Mouse (Mus musculus) heart, adult 18-20 months (tissue): Measurements from ENCODE around the gene Raly. TPM values are rescaled to one million over a fixed set of nuclear protein-coding genes. Genes with fewer than 3 reads are reported as not detected.

Source experiments
- DNase-seq, 2 experiments: peaks; one replicate each; pipeline ENCODE4 v3.0.0; 2021 to 2022; ENCODE audit warnings: mixed read lengths in 1 of 2
- total RNA-seq, 2 experiments: library from RNA; stranded (reverse); gene quantifications; 2 replicates each; pipeline ENCODE4 v1.2.3; 2021

The Raly gene
- total RNA-seq, 2 experiments from 2014 or later, result 92.5 to 93.4 TPM

GRCm38 (mm10) chr2:154782856-154783650, 7.8 kb upstream of the Raly start:
- DNase-seq, result no peak

- no peak for DNase-seq
These were observed 5.6 kb upstream of the Raly start for GRCm38 (mm10) chr2:154785284-154785683.

DNA sequence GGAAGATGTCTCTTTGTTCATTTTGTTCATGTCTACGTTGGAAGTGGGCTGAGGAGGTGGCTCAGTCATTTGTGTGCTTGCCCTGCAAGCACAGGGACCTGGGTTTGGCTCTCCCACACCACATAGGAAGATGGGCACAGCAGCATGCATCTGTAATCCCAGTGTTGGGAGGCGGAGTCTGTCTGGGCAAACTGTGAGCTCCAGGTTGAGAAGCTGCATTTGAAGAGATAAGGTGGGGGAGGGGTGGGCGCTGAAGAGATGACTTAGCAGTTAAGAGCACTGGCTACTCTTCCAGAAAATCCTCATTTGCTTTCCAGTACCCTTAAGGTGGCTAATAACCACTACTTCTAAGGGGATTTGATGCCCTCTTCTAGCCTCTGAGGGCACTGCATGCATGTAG, 4.7 kb upstream of the Raly start:
- DNase-seq, result no peak

DNA sequence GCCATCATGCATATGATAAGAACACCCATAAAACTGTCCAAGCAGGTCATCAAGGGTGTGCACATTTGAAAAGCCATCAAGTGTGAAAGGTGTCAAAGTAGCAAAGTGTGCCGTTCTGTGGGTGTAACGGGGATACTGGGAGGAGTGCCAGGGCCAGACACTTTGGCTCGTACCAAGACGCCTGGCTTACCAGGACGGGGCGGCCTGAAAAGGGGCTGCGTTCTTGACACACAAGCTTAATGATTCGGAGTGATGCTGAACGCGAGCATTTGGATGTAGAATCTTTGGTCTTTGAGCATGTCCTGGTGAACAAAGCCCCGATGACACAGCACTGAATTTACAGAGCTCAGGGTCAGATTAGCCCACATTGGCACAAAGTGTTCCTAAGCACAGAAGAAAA, 4.1 kb upstream of the Raly start:
- no peak for DNase-seq

DNA sequence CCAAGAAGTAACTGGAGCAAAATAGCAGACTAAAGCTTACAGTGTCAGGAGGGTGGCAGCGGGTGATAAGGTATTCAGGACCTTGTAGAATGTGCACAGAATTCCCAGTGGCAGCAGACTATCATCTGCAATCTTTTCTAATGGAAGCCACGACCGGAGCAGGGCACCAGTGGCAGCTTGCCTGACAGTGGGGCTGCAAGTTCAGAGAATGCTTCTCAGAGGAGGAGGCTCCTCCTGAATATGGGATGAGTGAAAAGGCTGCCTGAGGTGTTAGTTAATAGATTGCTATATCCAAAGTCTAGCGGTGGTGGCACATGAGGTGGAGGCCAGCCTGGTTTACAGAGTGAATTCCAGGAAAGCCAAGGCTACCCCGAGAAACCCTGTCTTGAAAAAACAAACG, 1.5 kb upstream of the Raly start:
- no peak for DNase-seq

DNA sequence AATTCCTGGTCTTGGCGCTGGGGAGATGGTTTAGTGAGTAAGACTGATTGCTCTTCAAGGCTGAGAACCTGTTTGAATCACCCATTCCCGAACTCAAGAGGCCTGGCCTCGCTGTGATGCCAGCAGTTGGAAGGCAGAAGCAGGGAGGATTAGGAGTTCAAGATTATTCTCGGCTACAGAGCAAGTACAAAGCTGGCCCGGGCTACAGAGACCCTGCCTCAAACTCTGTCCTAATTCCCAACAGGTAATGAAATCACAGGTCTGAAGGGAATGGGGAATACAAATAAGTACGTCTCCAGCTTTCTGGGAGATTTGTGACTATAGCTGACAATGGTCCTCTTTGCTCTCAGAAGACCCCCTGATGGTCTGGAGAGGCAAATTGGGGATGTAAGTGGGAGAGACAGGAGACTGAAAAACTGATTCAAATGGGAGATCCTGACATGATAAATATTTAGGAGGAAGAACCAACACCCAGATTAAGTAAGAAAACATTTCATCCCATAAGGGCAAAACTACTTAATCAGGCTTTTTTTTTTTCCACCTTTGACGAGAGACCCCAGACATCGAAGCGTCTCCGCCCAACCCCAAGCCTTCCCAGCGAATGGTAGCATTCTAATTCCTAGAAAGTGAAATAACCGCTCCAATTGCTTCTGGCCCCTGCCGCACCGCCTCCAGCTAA, 780 bp upstream of the Raly start:
- no peak for DNase-seq

GRCm38 (mm10) chr2:154791661-154792642, 1.1 kb downstream of the Raly start:
- peak; percentile 86 to 91 for DNase-seq

- no peak for DNase-seq
These were observed 12.5 kb downstream of the Raly start for GRCm38 (mm10) chr2:154803372-154803771.

GRCm38 (mm10) chr2:154803845-154804244, 12.9 kb downstream of the Raly start:
- no peak for DNase-seq

- DNase-seq, result no peak
These were observed 16.8 kb downstream of the Raly start for GRCm38 (mm10) chr2:154807689-154808088.

GRCm38 (mm10) chr2:154809107-154809762, 18.3 kb downstream of the Raly start:
- peak; percentile 38 to 63 for DNase-seq

GRCm38 (mm10) chr2:154810821-154811220, 19.9 kb downstream of the Raly start:
- DNase-seq, result no peak

DNA sequence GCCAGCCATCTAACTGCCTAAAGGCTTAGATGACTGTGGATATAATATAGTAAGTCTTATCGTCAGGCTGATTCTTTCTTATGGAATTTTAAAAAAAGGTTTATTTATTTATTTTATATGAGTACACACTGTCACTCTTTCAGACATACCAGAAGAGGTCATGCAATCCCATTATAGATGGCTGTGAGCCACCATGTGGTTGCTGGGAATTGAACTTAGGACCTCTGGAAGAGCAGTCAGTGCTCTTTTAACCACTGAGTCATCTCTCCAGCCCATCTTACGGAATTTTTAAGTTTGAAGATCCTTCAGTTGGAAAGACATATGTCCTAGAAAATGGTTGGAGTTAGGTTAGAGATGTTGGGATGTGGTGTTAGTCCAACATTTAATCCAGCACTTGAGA, 22.5 kb downstream of the Raly start:
- DNase-seq, result no peak

- DNase-seq, result no peak
These were observed 26.2 kb downstream of the Raly start for GRCm38 (mm10) chr2:154817089-154817488.

DNA sequence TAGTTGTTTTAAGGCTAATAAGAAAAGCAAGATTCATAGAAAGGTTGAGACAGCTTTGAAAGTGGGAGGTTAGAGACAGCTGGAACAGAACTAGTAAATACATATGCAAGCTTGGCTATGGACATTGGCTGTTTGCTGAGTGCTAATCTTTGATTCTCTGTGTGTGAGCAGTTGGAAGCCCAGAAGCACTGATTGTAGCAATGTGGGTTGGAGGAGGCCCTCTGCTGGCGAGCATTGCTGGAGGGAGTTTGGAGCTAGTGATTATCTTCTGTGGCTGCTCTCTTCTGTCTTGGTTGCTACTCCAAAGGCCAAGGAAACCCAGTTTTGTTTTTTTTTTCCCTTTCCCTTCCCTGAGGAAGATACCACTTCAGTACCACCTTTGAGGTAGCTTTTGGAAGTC, 26.9 kb downstream of the Raly start:
- peak; percentile 33 to 62 for DNase-seq

- DNase-seq, result no peak
These were observed 27.7 kb downstream of the Raly start for GRCm38 (mm10) chr2:154818599-154818998.

DNA sequence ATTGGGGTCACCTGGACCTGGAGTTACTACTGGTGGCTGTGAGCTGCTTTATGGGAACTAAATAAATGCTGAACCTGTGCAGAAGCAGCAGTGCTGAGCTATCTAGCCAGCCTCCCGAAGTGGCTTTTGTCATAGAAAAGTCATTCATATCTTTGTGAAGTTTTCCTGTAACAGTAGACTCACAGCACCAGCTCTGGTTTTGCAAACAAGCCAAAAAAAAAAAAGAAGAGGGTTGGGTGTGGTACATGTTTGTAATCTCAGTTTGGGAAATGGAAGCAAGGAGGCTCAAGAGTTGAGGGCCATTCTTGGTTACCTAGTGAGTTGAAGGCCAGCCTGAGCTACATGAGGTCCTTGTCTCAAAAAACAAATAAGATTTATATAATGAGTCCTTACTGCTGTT, 29.4 kb downstream of the Raly start:
- DNase-seq, result no peak

DNA sequence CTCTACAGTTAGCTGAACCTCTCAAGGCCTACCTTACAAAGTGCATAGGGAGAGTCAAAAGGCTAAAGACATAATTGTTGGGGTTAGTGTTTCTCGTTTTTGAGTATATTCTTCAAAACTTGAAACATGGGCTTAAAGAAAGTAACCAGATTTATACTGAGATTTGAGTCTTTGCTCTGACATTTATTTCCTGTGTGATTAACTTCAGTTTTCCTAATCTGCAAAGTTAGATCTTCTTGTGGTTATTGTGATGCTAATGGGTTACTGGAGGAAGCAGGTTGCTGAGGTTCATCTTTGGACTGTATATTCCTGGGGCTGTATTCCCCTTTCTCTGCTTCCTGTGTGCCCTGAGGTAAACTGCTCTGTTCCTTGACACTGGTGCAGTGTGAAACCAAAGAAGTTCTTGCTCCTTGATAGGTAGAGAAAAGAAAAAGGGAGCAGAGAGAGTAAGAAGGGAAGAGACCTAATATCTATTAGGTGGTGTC, 35.2 kb downstream of the Raly start:
- DNase-seq, result no peak

DNA sequence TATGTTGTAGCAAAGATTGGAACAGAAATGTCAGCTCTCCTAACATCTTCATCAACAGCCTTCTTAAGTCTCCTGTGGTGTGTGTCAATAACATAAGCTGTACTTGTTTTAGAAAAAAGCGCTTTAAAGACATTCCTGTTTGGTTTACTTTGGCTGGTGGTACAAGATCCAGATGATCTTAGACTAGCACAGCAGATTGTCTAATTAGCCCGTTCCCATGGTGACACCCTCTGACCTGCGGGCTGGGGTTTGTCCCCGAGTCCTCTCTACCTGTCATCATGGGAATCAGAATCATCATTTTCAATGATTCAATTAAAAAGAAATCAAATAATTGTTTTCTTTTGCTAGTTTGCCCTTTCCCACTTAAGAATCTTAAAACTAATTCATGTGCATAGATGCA, 36.6 kb downstream of the Raly start:
- DNase-seq, result no peak

GRCm38 (mm10) chr2:154832471-154832870, 41.6 kb downstream of the Raly start:
- no peak for DNase-seq

- DNase-seq, result no peak
These were observed 43.4 kb downstream of the Raly start for GRCm38 (mm10) chr2:154834149-154834865.
